Mouse (Mus musculus) liver, adult (tissue): ENCODE results near the gene Dlx1.

Source experiments
- GATA4 ChIP-seq: IDR thresholded peaks from 2 replicates; pipeline ENCODE4 v1.6.1; 2014; ENCODE audit warnings: mild to moderate bottlenecking, low read length; ENCODE audit not compliant: insufficient replicate concordance

The Dlx1 gene

GRCm38 (mm10) chr2:71540611-71541417 lies 12.9 kb downstream of the Dlx1 start:
- no peak for TF ChIP-seq GATA4

GRCm38 (mm10) chr2:71541418-71542226 lies 13.7 kb downstream of the Dlx1 start:
- no peak for TF ChIP-seq GATA4

GRCm38 (mm10) chr2:71542227-71542815 lies 14.4 kb downstream of the Dlx1 start:
- no peak for TF ChIP-seq GATA4

GRCm38 (mm10) chr2:71542816-71543301 lies 14.9 kb downstream of the Dlx1 start:
- no peak for TF ChIP-seq GATA4

GRCm38 (mm10) chr2:71543531-71543930 lies 15.6 kb downstream of the Dlx1 start:
- TF ChIP-seq GATA4: no peak

- no peak for TF ChIP-seq GATA4
Measured at GRCm38 (mm10) chr2:71543948-71544347, 16.0 kb downstream of the Dlx1 start.

- TF ChIP-seq GATA4: no peak
Measured at GRCm38 (mm10) chr2:71544391-71545285, 16.7 kb downstream of the Dlx1 start.

- TF ChIP-seq GATA4: no peak
Measured at GRCm38 (mm10) chr2:71545401-71545881, 17.5 kb downstream of the Dlx1 start.

- TF ChIP-seq GATA4: no peak
Measured at GRCm38 (mm10) chr2:71545882-71546639, 18.1 kb downstream of the Dlx1 start.

GRCm38 (mm10) chr2:71546640-71547071 lies 18.7 kb downstream of the Dlx1 start, which contains the start of gene Dlx2:
Dlx2 (minus strand) TSS chr2:71546754.
- no peak for TF ChIP-seq GATA4

- no peak for TF ChIP-seq GATA4
Measured at GRCm38 (mm10) chr2:71547829-71548228, 19.9 kb downstream of the Dlx1 start.

- no peak for TF ChIP-seq GATA4
Measured at GRCm38 (mm10) chr2:71550330-71550729, 22.4 kb downstream of the Dlx1 start.

- TF ChIP-seq GATA4: no peak
Measured at GRCm38 (mm10) chr2:71551704-71552103, 23.8 kb downstream of the Dlx1 start.

- TF ChIP-seq GATA4: no peak
Measured at GRCm38 (mm10) chr2:71556071-71556470, 28.2 kb downstream of the Dlx1 start.

- TF ChIP-seq GATA4: no peak
Measured at GRCm38 (mm10) chr2:71566466-71566865, 38.6 kb downstream of the Dlx1 start.
